Mouse (Mus musculus): ENCODE results near the gene Lpcat1. TPM values are rescaled to one million over a fixed set of nuclear protein-coding genes. Genes with fewer than 3 reads are reported as not detected.

Lpcat1 gene
- total and polyA plus RNA-seq, 3 experiments = 0.05 to 42.1 TPM; not detected in 1

DNA sequence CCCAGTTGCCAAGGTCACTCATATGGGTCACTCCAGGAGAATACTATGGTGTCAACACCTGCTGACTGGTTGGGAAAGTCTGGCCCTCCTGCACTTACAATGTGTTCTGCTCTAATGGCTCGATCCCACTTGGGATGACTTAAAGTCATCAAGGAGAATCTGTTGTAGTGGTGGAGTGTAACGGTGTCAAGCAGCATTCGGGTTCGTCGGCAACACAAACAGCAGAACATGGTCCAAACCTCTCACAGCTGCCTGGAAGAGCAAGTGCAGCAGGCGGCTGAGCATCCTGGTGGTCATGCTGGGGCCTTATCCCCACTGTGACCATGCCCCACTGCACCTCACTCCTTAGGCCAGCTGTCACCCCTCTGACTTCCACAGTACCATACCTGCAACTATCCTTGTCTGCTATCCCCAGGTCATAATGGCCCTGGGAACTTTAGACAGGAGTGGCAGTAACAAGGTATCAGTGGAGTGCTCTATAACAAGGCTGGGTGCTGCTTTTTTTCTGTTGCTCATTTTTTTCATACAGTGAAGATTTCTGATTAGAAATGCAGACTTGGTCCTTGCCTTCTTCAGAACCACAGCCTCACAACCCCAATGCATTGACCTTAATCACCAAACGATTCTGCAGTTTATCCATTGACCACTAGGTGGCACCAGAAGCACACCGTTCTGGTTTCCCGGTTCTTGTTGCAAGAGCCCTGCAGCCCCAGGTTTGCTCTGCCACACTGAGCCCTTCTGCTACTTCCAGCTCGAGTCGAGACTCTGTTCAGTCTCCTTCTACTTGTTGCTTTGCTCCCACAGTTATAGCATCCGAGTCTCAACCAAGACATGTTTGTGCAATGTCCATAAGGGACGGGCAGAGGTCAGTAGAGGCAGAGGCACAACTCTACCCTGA lies 46.0 kb downstream of the Lpcat1 start:
- Histone ChIP-seq H3K36me3 (replicated peaks) (no peaks in the 10 kb centered on the region), H3K27me3 (ENCODE audit: insufficient read depth, low read length) (no peaks in the 10 kb centered on the region), H3K9me3 (replicated peaks) (no peaks in the 10 kb centered on the region), H3K4me1 (ENCODE audit: insufficient read depth, low read depth, low read length) (no peaks in the 10 kb centered on the region), H3K4me3 (ENCODE audit: low read depth, low read length) (no peak overlapping the region)
- peak; percentile 49 for DNase-seq (ENCODE audit: low spot score)
- TF ChIP-seq GATA1 (IDR thresholded peaks at IDR 0.05; ENCODE audit: borderline replicate concordance, low read length) (no peak), CTCF (IDR thresholded peaks at IDR 0.05; ENCODE audit: low read depth, low read length) (peak; percentile 70), GATA2 (IDR thresholded peaks at IDR 0.05; ENCODE audit: borderline replicate concordance, low read depth, low read length) (no peak)
- ATAC-seq (ENCODE audit: extremely low read depth, insufficient number of reproducible peaks, low FRiP score, poor library complexity, severe bottlenecking) = peak; percentile 49; the same call in 1 of the 2 replicates

DNA sequence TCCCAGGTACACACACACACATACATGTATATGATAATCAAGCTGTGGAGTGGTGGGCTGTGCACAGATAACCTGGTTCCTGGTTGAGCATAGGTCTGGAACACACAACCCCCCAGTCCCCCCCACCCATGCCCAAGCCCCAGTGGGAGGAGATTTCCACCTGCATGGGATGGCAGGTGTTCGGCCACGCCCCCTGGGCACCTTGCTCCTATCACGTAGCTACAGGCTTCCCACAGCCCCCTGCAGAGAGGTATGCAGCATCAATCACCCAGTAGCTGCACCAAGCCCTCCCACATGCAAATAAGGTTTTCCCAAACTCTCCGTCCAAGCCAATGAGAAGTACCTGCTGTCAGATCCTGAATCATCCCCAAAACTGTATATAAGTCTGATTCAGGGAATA lies 49.9 kb downstream of the Lpcat1 start:
- ATAC-seq (ENCODE audit: extremely low read depth, insufficient number of reproducible peaks, low FRiP score, poor library complexity, severe bottlenecking) (no peak), DNase-seq (ENCODE audit: low spot score) (no peak)
- peaks cover 4% of the 10 kb centered on the region; the same call in 1 of the 2 replicates for H3K9me3 ChIP-seq (replicated peaks)
- no peak overlapping the region for H3K4me3 ChIP-seq (ENCODE audit: low read depth, low read length)
- no peaks in the 10 kb centered on the region for H3K4me1 ChIP-seq (ENCODE audit: insufficient read depth, low read depth, low read length)
- H3K36me3 ChIP-seq (replicated peaks) = no peaks in the 10 kb centered on the region
- H3K27me3 ChIP-seq (ENCODE audit: insufficient read depth, low read length) = no peaks in the 10 kb centered on the region
- TF ChIP-seq POLR2AphosphoS5 (IDR thresholded peaks at IDR 0.05; ENCODE audit: insufficient replicate concordance, low read depth, low read length) (no peak), GATA2 (IDR thresholded peaks at IDR 0.05; ENCODE audit: borderline replicate concordance, low read depth, low read length) (no peak), TAL1 (conservative IDR thresholded peaks at IDR 0.05; ENCODE audit: low read depth, low read length) (no peak), CTCF (IDR thresholded peaks at IDR 0.05; ENCODE audit: low read depth, low read length) (no peak), GATA1 (IDR thresholded peaks at IDR 0.05; ENCODE audit: borderline replicate concordance, low read length) (no peak)

DNA sequence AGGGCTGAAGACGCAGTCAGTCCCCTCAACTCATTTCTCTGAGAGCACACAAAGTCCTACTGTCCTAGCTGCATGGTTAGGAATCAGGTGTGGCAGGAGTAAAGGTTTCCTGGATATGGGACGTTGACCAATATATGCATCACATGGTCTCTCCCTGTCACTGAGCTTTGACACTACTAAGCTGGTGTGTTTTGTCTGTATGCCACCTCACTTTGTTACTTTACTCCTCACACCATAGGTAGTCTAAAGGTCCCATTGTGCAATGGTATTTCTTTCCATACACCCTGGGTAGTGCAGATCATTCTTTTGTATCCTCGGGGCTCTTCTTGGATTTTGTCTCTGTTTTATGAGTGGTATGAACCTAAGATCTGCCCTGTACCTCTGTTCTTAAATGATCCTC lies 66.7 kb downstream of the Lpcat1 start:
- ATAC-seq (ENCODE audit: extremely low read depth, insufficient number of reproducible peaks, low FRiP score, poor library complexity, severe bottlenecking) (no peak), DNase-seq (ENCODE audit: low spot score) (no peak)
- Histone ChIP-seq H3K4me1 (ENCODE audit: insufficient read depth, low read depth, low read length) (no peaks in the 10 kb centered on the region), H3K36me3 (replicated peaks) (no peaks in the 10 kb centered on the region), H3K4me3 (ENCODE audit: low read depth, low read length) (no peak overlapping the region), H3K27me3 (ENCODE audit: insufficient read depth, low read length) (0 out of 2 replicates have a peak, but pooled peaks cover 3% of the 10 kb centered on the region), H3K9me3 (replicated peaks) (peaks cover 7% of the 10 kb centered on the region; the same call in 1 of the 2 replicates)
- TF ChIP-seq GATA1 (IDR thresholded peaks at IDR 0.05; ENCODE audit: borderline replicate concordance, low read length) = no peak
- no peak for TF ChIP-seq POLR2AphosphoS5 (IDR thresholded peaks at IDR 0.05; ENCODE audit: insufficient replicate concordance, low read depth, low read length)
- TF ChIP-seq CTCF (IDR thresholded peaks at IDR 0.05; ENCODE audit: low read depth, low read length) = no peak
- no peak for TF ChIP-seq GATA2 (IDR thresholded peaks at IDR 0.05; ENCODE audit: borderline replicate concordance, low read depth, low read length)
- TF ChIP-seq TAL1 (conservative IDR thresholded peaks at IDR 0.05; ENCODE audit: low read depth, low read length) = no peak

DNA sequence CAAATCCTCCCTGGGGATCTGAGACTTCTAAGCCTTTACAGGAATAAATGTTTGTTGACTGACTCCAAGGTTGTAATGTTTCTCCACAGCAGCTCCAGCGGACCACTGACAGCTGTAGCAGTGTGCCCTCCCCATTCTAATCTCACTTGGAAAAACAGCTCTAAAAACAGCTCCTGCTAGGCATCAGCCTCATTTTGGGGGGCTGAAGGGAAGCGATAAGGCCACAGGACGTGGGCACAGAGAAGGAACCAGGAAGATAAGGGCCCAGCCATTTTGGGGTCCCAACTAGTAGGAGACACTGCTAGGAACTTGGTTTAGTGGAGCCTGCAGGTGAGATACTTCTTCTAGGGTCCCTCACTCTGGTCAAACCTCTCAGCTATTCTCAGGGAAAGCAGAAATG lies 68.3 kb downstream of the Lpcat1 start:
- Histone ChIP-seq H3K36me3 (replicated peaks) (no peaks in the 10 kb centered on the region), H3K4me3 (ENCODE audit: low read depth, low read length) (no peak overlapping the region), H3K9me3 (replicated peaks) (peaks cover 7% of the 10 kb centered on the region; the same call in 1 of the 2 replicates), H3K27me3 (ENCODE audit: insufficient read depth, low read length) (0 out of 2 replicates have a peak, but pooled peaks cover 3% of the 10 kb centered on the region), H3K4me1 (ENCODE audit: insufficient read depth, low read depth, low read length) (no peaks in the 10 kb centered on the region)
- ATAC-seq (ENCODE audit: extremely low read depth, insufficient number of reproducible peaks, low FRiP score, poor library complexity, severe bottlenecking) (no peak), DNase-seq (ENCODE audit: low spot score) (no peak)
- TF ChIP-seq GATA1 (IDR thresholded peaks at IDR 0.05; ENCODE audit: borderline replicate concordance, low read length) (no peak), POLR2AphosphoS5 (IDR thresholded peaks at IDR 0.05; ENCODE audit: insufficient replicate concordance, low read depth, low read length) (no peak), GATA2 (IDR thresholded peaks at IDR 0.05; ENCODE audit: borderline replicate concordance, low read depth, low read length) (no peak), TAL1 (conservative IDR thresholded peaks at IDR 0.05; ENCODE audit: low read depth, low read length) (no peak), CTCF (IDR thresholded peaks at IDR 0.05; ENCODE audit: low read depth, low read length) (no peak)

DNA sequence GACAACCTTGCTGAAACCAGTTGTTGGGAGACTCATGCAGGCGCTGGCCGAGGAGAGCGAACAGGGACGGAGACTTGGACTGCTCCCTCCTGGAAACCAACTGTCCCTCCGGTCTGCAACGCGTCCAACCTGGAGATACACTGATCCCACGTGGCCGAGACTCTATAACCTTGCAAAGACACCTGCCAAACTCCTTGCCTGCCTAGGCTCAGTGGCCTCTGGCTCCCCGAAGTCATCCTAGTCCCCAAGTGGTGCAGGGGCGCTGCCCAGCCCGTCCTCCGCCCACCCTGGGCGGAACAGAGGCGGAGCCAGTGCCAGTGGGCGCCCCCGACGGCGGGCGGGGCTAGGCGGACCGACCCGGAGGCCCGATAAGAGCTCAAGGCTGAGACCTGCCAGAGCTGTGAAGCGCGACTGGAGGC lies 69.4 kb downstream of the Lpcat1 start, which contains the start of gene Slc6a3:
Slc6a3 (plus strand) TSS at position 345 of the 419 bp plus-strand sequence.
- ATAC-seq (ENCODE audit: extremely low read depth, insufficient number of reproducible peaks, low FRiP score, poor library complexity, severe bottlenecking) = no peak
- no peak within 1 kb of the TSS for H3K4me3 ChIP-seq (ENCODE audit: low read depth, low read length)
- H3K36me3 ChIP-seq (replicated peaks) = no peaks in the 10 kb centered on the region
- no peak for DNase-seq (ENCODE audit: low spot score)
- peaks cover 7% of the 10 kb centered on the region; the same call in 1 of the 2 replicates for H3K9me3 ChIP-seq (replicated peaks)
- H3K4me1 ChIP-seq (ENCODE audit: insufficient read depth, low read depth, low read length) = no peaks in the 10 kb centered on the region
- 0 out of 2 replicates have a peak, but pooled peaks cover 3% of the 10 kb centered on the region for H3K27me3 ChIP-seq (ENCODE audit: insufficient read depth, low read length)
- TF ChIP-seq GATA2 (IDR thresholded peaks at IDR 0.05; ENCODE audit: borderline replicate concordance, low read depth, low read length) (no peak), POLR2AphosphoS5 (IDR thresholded peaks at IDR 0.05; ENCODE audit: insufficient replicate concordance, low read depth, low read length) (no peak), GATA1 (IDR thresholded peaks at IDR 0.05; ENCODE audit: borderline replicate concordance, low read length) (no peak), CTCF (IDR thresholded peaks at IDR 0.05; ENCODE audit: low read depth, low read length) (no peak), TAL1 (conservative IDR thresholded peaks at IDR 0.05; ENCODE audit: low read depth, low read length) (no peak)

DNA sequence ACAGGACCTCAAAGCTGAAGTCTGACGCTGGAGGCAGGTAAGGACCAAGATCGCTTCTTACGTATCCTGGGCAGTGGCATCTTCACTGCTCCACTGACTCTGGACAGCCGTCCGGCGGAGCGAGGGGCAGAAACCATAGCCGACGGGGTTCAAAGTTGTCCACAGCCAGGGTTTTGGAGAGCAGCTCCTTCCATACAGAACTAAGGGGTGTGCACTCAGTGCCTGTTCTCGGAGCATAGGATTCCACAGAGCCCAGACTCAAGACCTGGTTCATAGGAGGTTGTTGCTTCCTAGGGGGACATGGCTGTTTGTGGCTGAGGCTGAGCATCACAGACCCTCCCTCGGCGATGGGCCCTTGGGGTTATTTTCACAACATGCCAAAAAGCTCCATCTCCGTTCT lies 69.8 kb downstream of the Lpcat1 start:
- no peak overlapping the region for H3K4me3 ChIP-seq (ENCODE audit: low read depth, low read length)
- no peaks in the 10 kb centered on the region for H3K36me3 ChIP-seq (replicated peaks)
- no peak for DNase-seq (ENCODE audit: low spot score)
- ATAC-seq (ENCODE audit: extremely low read depth, insufficient number of reproducible peaks, low FRiP score, poor library complexity, severe bottlenecking) = no peak
- H3K9me3 ChIP-seq (replicated peaks) = peaks cover 7% of the 10 kb centered on the region; the same call in 1 of the 2 replicates
- no peaks in the 10 kb centered on the region for H3K4me1 ChIP-seq (ENCODE audit: insufficient read depth, low read depth, low read length)
- no peak for TF ChIP-seq TAL1 (conservative IDR thresholded peaks at IDR 0.05; ENCODE audit: low read depth, low read length)
- 0 out of 2 replicates have a peak, but pooled peaks cover 3% of the 10 kb centered on the region for H3K27me3 ChIP-seq (ENCODE audit: insufficient read depth, low read length)
